Mouse (Mus musculus) heart, adult 2 months (tissue): Measurements from ENCODE around the gene Zmiz1. TPM values are rescaled to one million over a fixed set of nuclear protein-coding genes. Genes with fewer than 3 reads are reported as not detected.

ENCODE experiments used
- DNase-seq, 2 experiments: peaks; one replicate each; pipeline ENCODE4 v3.0.0; 2021
- H3K27ac ChIP-seq: fragments of 200-600 bp; 2 replicates; pipeline ENCODE4 v1.8.1; 2022
- H3K27me3 ChIP-seq: fragments of 200-500 bp; 2 replicates; pipeline ENCODE4 v1.6.1; 2012; ENCODE audit warnings: mild to moderate bottlenecking, low read length, inconsistent platforms, mixed read lengths; ENCODE audit not compliant: control insufficient read depth, insufficient read depth
- H3K36me3 ChIP-seq: fragments of 200-500 bp; 2 replicates; pipeline ENCODE4 v1.6.1; 2012; ENCODE audit warnings: low read length, inconsistent platforms; ENCODE audit not compliant: control insufficient read depth, insufficient read depth
- H3K4me1 ChIP-seq: fragments of 200-500 bp; 2 replicates; pipeline ENCODE4 v1.6.1; 2011; ENCODE audit warnings: low read length; ENCODE audit not compliant: control insufficient read depth, insufficient read depth
- H3K4me3 ChIP-seq: fragments of 200-600 bp; 2 replicates; pipeline ENCODE4 v1.8.1; 2022
- H3K79me2 ChIP-seq: fragments of 200-500 bp; replicated peaks from 2 replicates; pipeline ENCODE4 v1.6.1; 2012; ENCODE audit warnings: mild to moderate bottlenecking, inconsistent platforms, low read length, moderate library complexity, mixed read lengths; ENCODE audit not compliant: control insufficient read depth, insufficient read depth
- H3K9ac ChIP-seq: fragments of 200-500 bp; 2 replicates; pipeline ENCODE4 v1.6.1; 2012; ENCODE audit warnings: low read depth, mild to moderate bottlenecking, control low read depth, inconsistent platforms, low read length, mixed read lengths
- CTCF ChIP-seq: fragments of 200-600 bp; IDR thresholded peaks from 2 replicates; pipeline ENCODE4 v1.8.1; 2022; ENCODE audit warnings: antibody characterized with exemption, mild to moderate bottlenecking, moderate library complexity
- EP300 ChIP-seq: fragments of 200-500 bp; IDR thresholded peaks from 2 replicates; pipeline ENCODE4 v1.6.1; 2011; ENCODE audit warnings: low read depth, low read length, control low read depth; ENCODE audit not compliant: insufficient read depth
- POLR2A ChIP-seq: fragments of 200-500 bp; IDR thresholded peaks from 2 replicates; pipeline ENCODE4 v1.6.1; 2011; ENCODE audit warnings: mild to moderate bottlenecking, low read depth, low read length, control low read depth; ENCODE audit not compliant: insufficient read depth
- WGBS: fragments of 180-500 bp; shearing (Covaris S2); methylation state at CpG from one replicate; pipeline ENCODE4 v1.1.7; 2018; 5-methylcytosine and 5-hydroxymethylcytosine counted together
- intact Hi-C: fragments of 180-260 bp; cut with DNase I; formaldehyde crosslinking; loops from one replicate; pipeline ENCODE4 v1.15.1; 2025
- polyA plus RNA-seq: library from polyadenylated mRNA; depleted of rRNA; stranded (reverse); fragments of >200 nt; gene quantifications from 2 replicates; pipeline ENCODE4 v1.2.3, GENCODE M21; 2012
- total RNA-seq, 2 experiments: library from RNA; stranded (reverse); gene quantifications; 2 replicates each; pipeline ENCODE4 v1.2.3; 2021

Zmiz1 gene
- total and polyA plus RNA-seq, 3 experiments = 27.1 to 42.0 (median 40.7) TPM

DNA sequence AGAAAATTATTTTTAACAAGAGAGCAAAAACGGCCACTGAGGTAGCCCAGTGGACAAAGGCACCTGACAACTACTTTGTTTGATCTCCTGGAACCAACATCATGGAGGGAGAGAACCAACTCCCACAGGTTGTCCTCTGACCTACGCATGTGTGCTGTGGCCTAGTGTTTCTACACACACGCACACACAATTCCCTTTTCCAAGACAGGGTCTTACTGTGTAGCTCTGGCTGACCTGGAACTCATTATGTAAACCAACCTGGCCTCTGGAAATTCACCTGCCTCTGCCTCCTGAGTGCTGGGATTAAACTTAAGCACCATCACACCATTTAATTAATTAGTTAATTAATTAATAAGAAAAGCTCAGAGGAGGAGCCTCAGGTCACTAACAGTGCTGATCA lies 181.0 kb downstream of the Zmiz1 start:
- Histone ChIP-seq H3K9ac (no peak overlapping the region), H3K4me1 (peaks cover 23% of the 10 kb centered on the region), H3K27me3 (no peaks in the 10 kb centered on the region), H3K27ac (peak overlapping the region; percentile 66), H3K36me3 (peaks cover 2% of the 10 kb centered on the region), H3K4me3 (no peak overlapping the region), H3K79me2 (no peaks in the 10 kb centered on the region)
- TF ChIP-seq POLR2A = no peak
- no peak for TF ChIP-seq CTCF
- TF ChIP-seq EP300 = no peak
- intact Hi-C loops = no loop called here
- no peak for DNase-seq
- 62% methylated on average over 3 of the region's 3 CpGs for WGBS

DNA sequence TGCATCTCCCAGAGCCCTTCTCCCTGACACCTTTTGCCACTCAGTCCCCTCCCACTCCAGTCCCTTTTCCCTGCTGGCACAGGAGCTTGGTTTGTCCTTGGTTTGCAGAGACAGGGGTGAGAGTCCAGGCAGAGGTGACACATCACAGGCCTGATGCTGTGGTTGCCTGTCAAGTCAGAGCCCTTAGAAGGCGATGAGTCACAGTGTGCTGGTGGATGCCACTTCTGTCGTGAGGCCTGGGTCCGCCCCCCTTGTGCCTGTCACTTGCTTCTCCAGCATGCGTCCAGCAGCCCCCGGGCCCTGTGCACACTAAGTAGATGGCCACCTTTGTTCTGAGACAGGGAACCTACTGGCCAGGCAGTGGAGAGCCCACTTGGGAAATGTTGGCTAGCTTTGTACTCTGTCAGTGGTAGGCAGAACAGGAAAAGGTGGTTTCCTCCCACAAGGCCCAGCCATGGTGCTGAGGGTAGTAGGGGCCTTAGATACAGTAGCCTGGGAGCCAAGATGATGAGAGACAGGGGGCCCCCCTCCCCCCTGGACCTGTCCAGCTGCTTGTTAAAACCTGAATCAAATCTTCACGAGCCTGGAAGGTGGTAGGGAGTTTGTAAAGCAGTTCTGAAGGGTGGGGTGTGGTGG lies 181.6 kb downstream of the Zmiz1 start:
- WGBS = 22% methylated on average over 6 of the region's 6 CpGs
- intact Hi-C loops = no loop called here
- Histone ChIP-seq H3K4me3 (no peak overlapping the region), H3K27me3 (no peaks in the 10 kb centered on the region), H3K36me3 (peaks cover 2% of the 10 kb centered on the region), H3K4me1 (peaks cover 19% of the 10 kb centered on the region), H3K27ac (peak overlapping the region; percentile 66), H3K9ac (no peak overlapping the region), H3K79me2 (no peaks in the 10 kb centered on the region)
- peak in 1 of 2 experiments; percentile 53 for DNase-seq
- TF ChIP-seq POLR2A (no peak), EP300 (peak; percentile 67; the same call in 1 of the 2 replicates)

DNA sequence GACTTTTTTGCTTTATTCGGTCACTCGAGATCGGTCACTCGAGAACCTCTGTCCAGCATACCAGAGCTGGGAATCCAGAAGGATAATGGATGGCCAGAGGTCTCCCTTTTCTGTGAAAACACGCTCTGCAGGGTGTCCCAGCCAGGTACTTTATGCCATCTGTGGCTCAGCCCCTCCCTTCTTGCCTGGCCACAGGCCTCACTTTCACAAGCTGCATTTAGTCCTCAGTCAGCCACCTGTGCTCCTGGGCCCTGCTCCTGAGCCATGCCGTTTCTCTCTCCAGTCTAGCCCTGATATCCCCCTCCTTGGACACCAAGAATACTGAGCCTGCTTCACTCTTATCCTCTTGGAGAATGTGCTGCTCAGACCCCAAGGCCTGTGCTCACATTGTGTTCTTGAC lies 182.1 kb downstream of the Zmiz1 start:
- Histone ChIP-seq H3K27me3 (no peaks in the 10 kb centered on the region), H3K27ac (peak overlapping the region; percentile 66), H3K9ac (no peak overlapping the region), H3K4me1 (peaks cover 20% of the 10 kb centered on the region), H3K36me3 (no peaks in the 10 kb centered on the region; the same call in 1 of the 2 replicates), H3K4me3 (no peak overlapping the region), H3K79me2 (no peaks in the 10 kb centered on the region)
- TF ChIP-seq EP300 = no peak
- TF ChIP-seq POLR2A = no peak
- no peak for TF ChIP-seq CTCF
- intact Hi-C loops = no loop called here
- WGBS = 69% methylated on average over 6 of the region's 6 CpGs
- no peak for DNase-seq

DNA sequence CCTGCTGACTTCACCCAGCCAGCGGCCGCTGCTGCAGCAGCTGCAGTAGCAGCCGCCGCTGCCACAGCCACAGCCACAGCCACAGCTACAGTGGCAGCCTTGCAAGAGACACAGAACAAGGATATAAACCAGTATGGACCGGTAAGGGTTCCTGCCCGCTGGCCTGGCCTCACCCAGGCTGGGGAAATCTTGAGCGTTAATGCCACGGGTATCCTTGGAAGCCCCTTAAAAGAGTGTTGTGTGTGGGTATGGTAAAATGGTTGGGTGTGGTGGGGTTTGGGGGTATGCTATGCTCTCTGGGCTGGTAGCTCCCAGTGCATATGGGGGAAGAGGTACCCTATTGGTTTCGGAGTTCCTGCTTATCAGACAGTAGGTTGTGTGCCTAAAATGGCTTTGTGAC lies 186.7 kb downstream of the Zmiz1 start:
- Histone ChIP-seq H3K27me3 (no peaks in the 10 kb centered on the region), H3K4me3 (no peak overlapping the region), H3K9ac (no peak overlapping the region), H3K79me2 (no peaks in the 10 kb centered on the region), H3K4me1 (peaks cover 3% of the 10 kb centered on the region), H3K36me3 (peaks cover 3% of the 10 kb centered on the region; the same call in 1 of the 2 replicates), H3K27ac (peak overlapping the region; percentile 5; the same call in 1 of the 2 replicates)
- WGBS = 68% methylated on average over 9 of the region's 9 CpGs
- no peak for DNase-seq
- TF ChIP-seq EP300 (no peak), CTCF (no peak), POLR2A (no peak)
- intact Hi-C loops = loop anchor here (2.0 to 5.0 kb wide), 2 partner anchors 39 to 58 kb away; no protein-coding TSS in a partner anchor

DNA sequence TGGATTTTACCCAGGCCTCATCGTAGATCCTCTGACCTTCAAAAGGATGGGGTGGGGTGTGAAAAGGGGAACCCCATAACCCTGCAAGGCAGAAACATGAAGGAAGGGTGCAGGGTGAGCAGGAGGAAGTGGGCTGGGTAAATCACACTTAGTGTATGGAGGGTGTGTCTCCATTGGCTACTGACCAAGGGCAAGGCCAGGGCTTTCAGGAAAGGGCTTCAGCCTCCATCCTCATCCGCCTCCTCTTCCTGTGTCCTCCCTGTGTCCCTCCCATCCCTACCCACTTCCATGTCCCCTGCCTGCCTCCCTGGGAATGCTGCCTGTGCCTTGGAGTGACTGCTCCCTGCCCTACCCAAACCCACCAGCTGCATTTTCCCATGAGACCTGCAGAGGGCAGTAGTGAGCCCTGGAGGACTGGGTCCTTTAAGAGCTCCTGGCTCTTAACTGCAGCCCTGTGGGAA lies 187.2 kb downstream of the Zmiz1 start:
- H3K4me3 ChIP-seq = no peak overlapping the region
- TF ChIP-seq EP300 (peak; percentile 79), POLR2A (no peak), CTCF (peak; percentile 89)
- H3K9ac ChIP-seq = no peak overlapping the region
- no peaks in the 10 kb centered on the region for H3K27me3 ChIP-seq
- intact Hi-C loops = loop anchor here (2.0 to 5.0 kb wide), 2 partner anchors 39 to 59 kb away; no protein-coding TSS in a partner anchor
- H3K4me1 ChIP-seq = peaks cover 1% of the 10 kb centered on the region
- H3K79me2 ChIP-seq = no peaks in the 10 kb centered on the region
- 30% methylated on average over 2 of the region's 2 CpGs for WGBS
- H3K36me3 ChIP-seq = peaks cover 3% of the 10 kb centered on the region; the same call in 1 of the 2 replicates
- H3K27ac ChIP-seq = peak overlapping the region; percentile 44
- DNase-seq = peak; percentile 76 to 78

DNA sequence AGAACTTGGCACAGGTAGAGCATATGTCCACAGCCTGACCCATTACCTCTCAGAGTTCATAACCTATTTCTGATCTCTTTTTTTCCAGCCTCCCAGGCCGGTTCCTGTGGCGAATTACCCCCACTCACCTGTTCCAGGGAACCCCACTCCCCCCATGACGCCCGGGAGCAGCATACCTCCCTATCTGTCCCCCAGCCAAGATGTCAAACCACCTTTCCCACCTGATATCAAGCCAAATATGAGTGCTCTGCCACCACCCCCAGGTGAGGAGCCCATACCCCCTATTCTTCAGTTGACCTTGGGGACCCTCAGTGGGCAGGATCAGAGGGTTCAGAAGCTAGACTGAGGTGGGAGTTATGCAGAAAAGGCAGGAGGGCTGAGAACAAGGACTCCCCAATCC lies 192.1 kb downstream of the Zmiz1 start:
- no peak overlapping the region for H3K27ac ChIP-seq
- no peak for DNase-seq
- H3K79me2 ChIP-seq = no peaks in the 10 kb centered on the region
- no peak overlapping the region for H3K4me3 ChIP-seq
- 97% methylated on average over 4 of the region's 4 CpGs for WGBS
- H3K27me3 ChIP-seq = no peaks in the 10 kb centered on the region
- no peak for TF ChIP-seq EP300
- TF ChIP-seq CTCF = no peak
- TF ChIP-seq POLR2A = no peak
- H3K9ac ChIP-seq = no peak overlapping the region
- peaks cover 3% of the 10 kb centered on the region; the same call in 1 of the 2 replicates for H3K36me3 ChIP-seq
- intact Hi-C loops = no loop called here
- H3K4me1 ChIP-seq = no peaks in the 10 kb centered on the region; the same call in 1 of the 2 replicates
